Mouse (Mus musculus) embryo, embryonic 11.5 days (tissue): Measurements from ENCODE around the gene Ankrd16.

ENCODE experiments used
- DNase-seq: peaks from one replicate; pipeline ENCODE4 v3.0.0-alpha.2; 2012; ENCODE audit warnings: low read depth, low spot score

The Ankrd16 gene

GRCm38 (mm10) chr2:11777091-11778068 is at the start of gene Ankrd16, which contains the start of gene Fbh1:
TSS of gene Ankrd16 (plus strand) at chr2:11777876.
TSS of gene Fbh1 (minus strand) at chr2:11777582.
- DNase-seq = peak; percentile 100

GRCm38 (mm10) chr2:11729091-11729490 is 48.6 kb upstream of the Ankrd16 start:
- DNase-seq = peak; percentile 9

GRCm38 (mm10) chr2:11732978-11733377 is 44.7 kb upstream of the Ankrd16 start:
- no peak for DNase-seq

- DNase-seq = no peak
Measured at GRCm38 (mm10) chr2:11735853-11736252, 41.8 kb upstream of the Ankrd16 start.

- no peak for DNase-seq
Measured at GRCm38 (mm10) chr2:11738794-11739193, 38.9 kb upstream of the Ankrd16 start.

GRCm38 (mm10) chr2:11739516-11740051 is 38.1 kb upstream of the Ankrd16 start:
- DNase-seq = no peak

- no peak for DNase-seq
Measured at GRCm38 (mm10) chr2:11762541-11762940, 15.1 kb upstream of the Ankrd16 start.

- no peak for DNase-seq
Measured at GRCm38 (mm10) chr2:11765694-11766093, 12.0 kb upstream of the Ankrd16 start.

GRCm38 (mm10) chr2:11766485-11767160 is 11.1 kb upstream of the Ankrd16 start:
- DNase-seq = no peak

- no peak for DNase-seq
Measured at GRCm38 (mm10) chr2:11767161-11767545, 10.5 kb upstream of the Ankrd16 start.

- DNase-seq = no peak
Measured at GRCm38 (mm10) chr2:11771701-11772100, 6.0 kb upstream of the Ankrd16 start.

GRCm38 (mm10) chr2:11772401-11772800 is 5.3 kb upstream of the Ankrd16 start:
- no peak for DNase-seq

GRCm38 (mm10) chr2:11774426-11774825 is 3.2 kb upstream of the Ankrd16 start:
- no peak for DNase-seq

GRCm38 (mm10) chr2:11775121-11775520 is 2.6 kb upstream of the Ankrd16 start:
- no peak for DNase-seq

GRCm38 (mm10) chr2:11776415-11776814 is 1.3 kb upstream of the Ankrd16 start:
- no peak for DNase-seq

- DNase-seq = peak; percentile 75
Measured at GRCm38 (mm10) chr2:11778087-11778823, 579 bp downstream of the Ankrd16 start.

- DNase-seq = no peak
Measured at GRCm38 (mm10) chr2:11784159-11784558, 6.5 kb downstream of the Ankrd16 start.

GRCm38 (mm10) chr2:11794668-11795067 is 17.0 kb downstream of the Ankrd16 start:
- DNase-seq = no peak

- no peak for DNase-seq
Measured at GRCm38 (mm10) chr2:11797930-11798364, 20.3 kb downstream of the Ankrd16 start.

- no peak for DNase-seq
Measured at GRCm38 (mm10) chr2:11801299-11801930, 23.7 kb downstream of the Ankrd16 start.
